Comparison of ENCODE assay signal across 8 mouse cellular contexts in genomic region chr3:103020249-103020942, GRCm38 (mm10). TPM values are rescaled to one million over a fixed set of nuclear protein-coding genes. Genes with fewer than 3 reads are reported as not detected.
DNase-seq lines count a peak whose midpoint lies in the region; ATAC-seq lines count a peak whose summit lies in the region.

Csde1 (plus strand) TSS chr3:103020426.

- peak; percentile 85 to 92 for ATAC-seq in hematopoietic stem cell, adult 5-6 weeks (replicated peaks in 1 of 2; ENCODE audit: insufficient read depth in 1 of 2, low FRiP score in 2 of 2, low TSS enrichment in 1 of 2, low read depth in 1 of 2, poor library complexity in 2 of 2, severe bottlenecking in 2 of 2)
- ATAC-seq in lung, embryonic 16.5 days (ENCODE audit: low read depth) = peak; percentile 93

- no peaks in the 10 kb centered on the region for H3K36me3 ChIP-seq in lung, embryonic 16.5 days (ENCODE audit: control insufficient read depth, insufficient read depth, low read length)

- peak within 1 kb of the TSS; percentile 83 for H3K4me2 ChIP-seq in lung, embryonic 16.5 days (ENCODE audit: low read depth, low read length)

- WGBS in lung, embryonic 16.5 days = under 1% methylated on average over 55 of the region's 55 CpGs

- H3K9ac ChIP-seq in lung, embryonic 16.5 days (ENCODE audit: low read length) = peak within 1 kb of the TSS; percentile 100

- DNase-seq in MEL-GATA-1-ER (ENCODE audit: extremely low read depth, low read depth) = peak; percentile 100
- DNase-seq in cerebellum, adult 8-10 months = peak; percentile 97
- DNase-seq in forelimb bud, embryonic 11.5 days (ENCODE audit: low read depth, low spot score) = peak; percentile 97
- peak; percentile 94 for DNase-seq in layer of hippocampus, adult 9-10 months (ENCODE audit: low spot score)
- peak; percentile 92 for DNase-seq in ovary, postnatal 10 days (ENCODE audit: low spot score)
- peak; percentile 95 to 97 for DNase-seq in thymus, postnatal 10 days (ENCODE audit: low spot score in 2 of 2)

- H3K9me3 ChIP-seq in lung, embryonic 16.5 days (ENCODE audit: control insufficient read depth, low read length) = no peaks in the 10 kb centered on the region

- H3K4me3 ChIP-seq in lung, embryonic 16.5 days (ENCODE audit: low read length) = peak within 1 kb of the TSS; percentile 96

- peaks cover 4% of the 10 kb centered on the region for H3K4me1 ChIP-seq in lung, embryonic 16.5 days (replicated peaks; ENCODE audit: control insufficient read depth, insufficient read depth, low read length)

- H3K27me3 ChIP-seq in lung, embryonic 16.5 days (ENCODE audit: control insufficient read depth, insufficient read depth, low read depth, low read length) = no peaks in the 10 kb centered on the region

- peak within 1 kb of the TSS; percentile 97 for H3K27ac ChIP-seq in lung, embryonic 16.5 days (ENCODE audit: low read length)

RNA-seq across cellular contexts. Expression of gene Csde1, which starts in this region (rescaled TPM):
- 647 and 780 TPM in 2 replicates for total RNA-seq in hematopoietic stem cell, adult 5-6 weeks (2017)
- 317 and 337 TPM in 2 replicates for polyA plus RNA-seq in lung, embryonic 16.5 days (2015; fragmentation: Nextera tagmentation; extraction: Ambion mirVana)

Comparison
In these comparisons a context has a peak if more than half of its experiments do, and no peak if none do; other contexts are left out.
1. Peak in every context shown above with its lines: DNase-seq, ATAC-seq, H3K4me3 ChIP-seq and H3K27ac ChIP-seq.